Mouse (Mus musculus): ENCODE results near the gene Mgl2. TPM values are rescaled to one million over a fixed set of nuclear protein-coding genes. Genes with fewer than 3 reads are reported as not detected.

Mgl2 gene
- polyA plus RNA-seq (2012; rRNA removed): 12.1 and 17.7 TPM in 2 replicates

DNA sequence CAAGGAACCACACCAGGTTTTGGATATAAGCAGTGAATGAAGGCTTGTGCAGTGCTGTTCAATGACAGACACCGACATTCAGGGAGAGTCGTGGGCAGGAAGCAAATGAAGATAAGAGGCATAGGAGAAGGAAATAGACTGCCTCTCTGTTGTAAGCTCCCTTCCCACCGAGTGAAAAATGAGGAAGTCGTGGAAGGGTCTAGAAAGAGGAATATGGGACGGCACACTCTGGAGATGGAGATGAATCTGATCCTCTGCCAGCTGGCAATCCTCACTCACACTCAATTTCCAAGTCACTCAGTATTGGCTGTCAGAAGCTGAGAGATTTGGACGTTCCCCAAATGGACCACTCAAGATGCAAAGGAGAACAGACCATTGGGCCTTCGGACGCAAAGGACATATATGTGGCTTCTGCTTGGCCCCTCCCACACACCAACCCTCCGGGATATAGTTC, at the start of gene Mgl2:
TSS of gene Mgl2 (plus strand) at position 404 of the 454 bp plus-strand sequence.
- Histone ChIP-seq H3K4me1 (ENCODE audit: control insufficient read depth, insufficient read depth, low read length) (no peaks in the 10 kb centered on the region), H3K4me3 (replicated peaks; ENCODE audit: extremely low read depth, low read depth, low read length) (peak within 1 kb of the TSS; percentile 13)
- no peak for DNase-seq
- 34% methylated on average over 9 of the region's 9 CpGs for WGBS
- TF ChIP-seq POLR2A (IDR thresholded peaks at IDR 0.05; ENCODE audit: borderline replicate concordance, extremely low read depth, low read depth, low read length) (no peak), CTCF (IDR thresholded peaks at IDR 0.05; ENCODE audit: insufficient read depth, low read length) (no peak)

DNA sequence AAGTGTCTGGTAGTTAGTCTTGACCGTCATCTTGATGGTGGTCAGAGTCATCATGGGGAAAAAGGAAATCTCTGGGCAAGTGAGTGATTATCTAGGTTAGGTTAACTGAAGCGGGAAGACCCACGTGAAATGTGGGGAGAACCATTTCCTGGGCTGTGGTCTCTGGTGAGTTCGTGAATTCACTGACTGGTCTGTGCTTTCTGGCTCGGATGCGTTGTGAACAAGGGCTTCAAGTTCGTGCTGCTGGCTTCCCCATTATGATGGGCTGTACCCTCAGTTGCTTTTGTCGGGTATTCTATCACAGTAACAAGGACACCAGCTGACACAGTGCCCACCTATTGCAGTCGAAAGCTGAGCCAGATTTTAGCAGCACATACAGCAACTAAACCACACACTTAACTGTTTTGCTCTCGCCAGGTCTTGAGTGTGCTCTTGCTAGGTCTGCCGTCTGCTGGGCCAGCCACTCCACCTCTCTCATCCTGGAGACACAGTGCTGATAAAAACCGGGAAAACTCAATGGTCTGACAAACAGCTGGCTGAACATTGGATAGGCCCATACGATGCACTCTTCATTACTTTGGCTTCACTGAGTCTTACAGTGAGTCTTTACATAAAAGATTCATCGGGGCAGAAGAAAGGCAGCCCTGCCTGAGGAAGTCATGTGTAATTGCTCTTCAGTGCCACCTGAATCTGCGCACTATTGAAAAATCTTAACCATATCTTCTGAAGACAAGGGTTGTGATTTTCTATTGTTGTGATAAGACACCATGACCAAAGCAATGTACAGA, 49.1 kb upstream of the Mgl2 start:
- Histone ChIP-seq H3K4me3 (replicated peaks; ENCODE audit: extremely low read depth, low read depth, low read length) (no peak overlapping the region), H3K4me1 (ENCODE audit: control insufficient read depth, insufficient read depth, low read length) (no peaks in the 10 kb centered on the region)
- DNase-seq: no peak
- TF ChIP-seq CTCF (IDR thresholded peaks at IDR 0.05; ENCODE audit: insufficient read depth, low read length): no peak
- TF ChIP-seq POLR2A (IDR thresholded peaks at IDR 0.05; ENCODE audit: borderline replicate concordance, extremely low read depth, low read depth, low read length): no peak
- WGBS: 76% methylated on average over 15 of the region's 15 CpGs

GRCm38 (mm10) chr11:70084563-70084962, 45.6 kb upstream of the Mgl2 start:
- H3K4me1 ChIP-seq (ENCODE audit: control insufficient read depth, insufficient read depth, low read length): no peaks in the 10 kb centered on the region
- TF ChIP-seq POLR2A (IDR thresholded peaks at IDR 0.05; ENCODE audit: borderline replicate concordance, extremely low read depth, low read depth, low read length) (no peak), CTCF (IDR thresholded peaks at IDR 0.05; ENCODE audit: insufficient read depth, low read length) (no peak)
- DNase-seq: no peak
- WGBS: 78% methylated on average over 8 of the region's 8 CpGs
- H3K4me3 ChIP-seq (replicated peaks; ENCODE audit: extremely low read depth, low read depth, low read length): no peak overlapping the region

GRCm38 (mm10) chr11:70091986-70092783, 37.9 kb upstream of the Mgl2 start, which contains the start of gene Asgr2:
Asgr2 (plus strand) TSS chr11:70092644.
- DNase-seq: peak; percentile 27
- Histone ChIP-seq H3K4me3 (replicated peaks; ENCODE audit: extremely low read depth, low read depth, low read length) (no peak within 1 kb of the TSS), H3K4me1 (ENCODE audit: control insufficient read depth, insufficient read depth, low read length) (no peaks in the 10 kb centered on the region)
- 60% methylated on average over 12 of the region's 12 CpGs for WGBS
- TF ChIP-seq CTCF (IDR thresholded peaks at IDR 0.05; ENCODE audit: insufficient read depth, low read length): no peak
- TF ChIP-seq POLR2A (IDR thresholded peaks at IDR 0.05; ENCODE audit: borderline replicate concordance, extremely low read depth, low read depth, low read length): no peak

DNA sequence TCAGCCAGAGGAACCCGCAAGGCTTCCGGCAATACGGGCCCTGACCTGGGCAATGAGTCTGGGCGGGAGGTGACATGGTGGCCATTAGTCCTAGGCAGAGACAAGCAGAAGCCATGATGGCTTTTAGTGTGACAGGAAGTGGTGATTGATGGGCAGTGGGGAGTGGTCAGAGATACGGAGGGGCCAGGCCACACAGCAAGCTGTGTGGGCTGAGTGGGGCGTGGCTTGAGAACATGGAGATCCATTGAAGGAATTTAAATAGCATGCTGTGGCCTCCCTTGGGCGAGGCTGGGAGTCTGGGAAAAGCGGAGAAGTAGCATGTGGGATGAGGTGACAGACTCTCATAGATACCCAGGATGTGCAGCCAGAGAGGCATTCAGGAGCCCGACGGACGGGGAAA, 32.7 kb upstream of the Mgl2 start:
- Histone ChIP-seq H3K4me1 (ENCODE audit: control insufficient read depth, insufficient read depth, low read length) (no peaks in the 10 kb centered on the region), H3K4me3 (replicated peaks; ENCODE audit: extremely low read depth, low read depth, low read length) (no peak overlapping the region)
- 59% methylated on average over 11 of the region's 11 CpGs for WGBS
- TF ChIP-seq CTCF (IDR thresholded peaks at IDR 0.05; ENCODE audit: insufficient read depth, low read length) (no peak), POLR2A (IDR thresholded peaks at IDR 0.05; ENCODE audit: borderline replicate concordance, extremely low read depth, low read depth, low read length) (no peak)
- DNase-seq: no peak

GRCm38 (mm10) chr11:70099102-70099501, 31.0 kb upstream of the Mgl2 start:
- H3K4me1 ChIP-seq (ENCODE audit: control insufficient read depth, insufficient read depth, low read length): no peaks in the 10 kb centered on the region
- WGBS: 85% methylated on average over 2 of the region's 2 CpGs
- H3K4me3 ChIP-seq (replicated peaks; ENCODE audit: extremely low read depth, low read depth, low read length): no peak overlapping the region
- no peak for DNase-seq
- TF ChIP-seq CTCF (IDR thresholded peaks at IDR 0.05; ENCODE audit: insufficient read depth, low read length) (no peak), POLR2A (IDR thresholded peaks at IDR 0.05; ENCODE audit: borderline replicate concordance, extremely low read depth, low read depth, low read length) (no peak)

GRCm38 (mm10) chr11:70099809-70100208, 30.3 kb upstream of the Mgl2 start:
- TF ChIP-seq CTCF (IDR thresholded peaks at IDR 0.05; ENCODE audit: insufficient read depth, low read length): no peak
- TF ChIP-seq POLR2A (IDR thresholded peaks at IDR 0.05; ENCODE audit: borderline replicate concordance, extremely low read depth, low read depth, low read length): no peak
- no peaks in the 10 kb centered on the region for H3K4me1 ChIP-seq (ENCODE audit: control insufficient read depth, insufficient read depth, low read length)
- DNase-seq: no peak
- H3K4me3 ChIP-seq (replicated peaks; ENCODE audit: extremely low read depth, low read depth, low read length): no peak overlapping the region
- 84% methylated on average over 2 of the region's 2 CpGs for WGBS

DNA sequence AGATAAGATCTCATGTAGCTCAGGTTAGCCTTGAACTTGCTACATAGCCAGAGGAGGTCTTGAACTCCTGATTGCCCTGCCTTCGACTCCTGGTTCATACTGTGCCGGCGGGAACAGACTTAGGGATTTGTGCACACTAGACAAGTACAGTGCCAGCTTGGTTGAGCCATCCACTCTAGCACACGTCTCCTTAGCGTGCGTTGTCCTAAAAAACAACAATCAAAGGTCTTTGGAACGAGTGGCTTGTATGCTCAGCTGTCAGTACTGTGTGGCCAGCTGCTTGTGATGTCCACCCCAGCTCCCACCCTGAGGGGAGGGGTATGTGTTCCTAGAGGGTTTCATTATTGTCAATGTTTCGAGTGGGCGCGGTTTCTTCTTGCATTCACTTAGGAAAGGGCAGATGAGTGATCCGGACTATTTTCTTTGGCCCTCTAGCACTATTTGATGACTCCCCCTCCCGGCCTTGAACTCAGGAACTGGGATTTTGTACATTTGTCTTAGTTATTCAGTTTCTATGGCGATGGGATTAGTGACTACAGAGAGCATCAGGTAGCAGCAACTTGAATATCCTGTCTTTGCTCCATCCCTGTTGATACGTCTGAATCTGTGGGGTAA, 26.3 kb upstream of the Mgl2 start:
- no peak for TF ChIP-seq POLR2A (IDR thresholded peaks at IDR 0.05; ENCODE audit: borderline replicate concordance, extremely low read depth, low read depth, low read length)
- TF ChIP-seq CTCF (IDR thresholded peaks at IDR 0.05; ENCODE audit: insufficient read depth, low read length): no peak
- Histone ChIP-seq H3K4me3 (replicated peaks; ENCODE audit: extremely low read depth, low read depth, low read length) (no peak overlapping the region), H3K4me1 (ENCODE audit: control insufficient read depth, insufficient read depth, low read length) (no peaks in the 10 kb centered on the region)
- DNase-seq: no peak
- 74% methylated on average over 14 of the region's 14 CpGs for WGBS

GRCm38 (mm10) chr11:70107085-70107484, 23.0 kb upstream of the Mgl2 start:
- no peaks in the 10 kb centered on the region for H3K4me1 ChIP-seq (ENCODE audit: control insufficient read depth, insufficient read depth, low read length)
- 51% methylated on average over 8 of the region's 8 CpGs for WGBS
- DNase-seq: no peak
- TF ChIP-seq CTCF (IDR thresholded peaks at IDR 0.05; ENCODE audit: insufficient read depth, low read length): no peak
- TF ChIP-seq POLR2A (IDR thresholded peaks at IDR 0.05; ENCODE audit: borderline replicate concordance, extremely low read depth, low read depth, low read length): no peak
- no peak overlapping the region for H3K4me3 ChIP-seq (replicated peaks; ENCODE audit: extremely low read depth, low read depth, low read length)
